Mouse (Mus musculus) lung, embryonic 14.5 days (tissue): ENCODE measurements around the gene Btbd3. TPM values are rescaled to one million over a fixed set of nuclear protein-coding genes. Genes with fewer than 3 reads are reported as not detected.

ENCODE experiments used
- ATAC-seq: fragments of 200-750 bp; cut with Nextera tagmentation; 2 replicates; pipeline ENCODE4 v1.8.0; 2017; ENCODE audit warnings: mild to moderate bottlenecking, moderate TSS enrichment, moderate library complexity; ENCODE audit not compliant: insufficient read depth
- DNase-seq: peaks from one replicate; pipeline ENCODE4 v3.0.0-alpha.2; 2015
- H3K27ac ChIP-seq: fragments of 300-500 bp; sonication (generic); 2 replicates; pipeline ENCODE4 v1.5.1; 2014; ENCODE audit warnings: low read depth, mild to moderate bottlenecking, moderate library complexity
- H3K27me3 ChIP-seq: fragments of 300-500 bp; sonication (generic); 2 replicates; pipeline ENCODE4 v1.6.1; 2014; ENCODE audit warnings: low read length, control low read depth; ENCODE audit not compliant: insufficient read depth
- H3K36me3 ChIP-seq: fragments of 300-500 bp; sonication (generic); 2 replicates; pipeline ENCODE4 v1.6.1; 2014; ENCODE audit warnings: control low read depth; ENCODE audit not compliant: insufficient read depth
- H3K4me1 ChIP-seq: fragments of 300-500 bp; sonication (generic); 2 replicates; pipeline ENCODE4 v1.6.1; 2014; ENCODE audit warnings: antibody characterized with exemption, control low read depth; ENCODE audit not compliant: insufficient read depth
- H3K4me2 ChIP-seq: fragments of 300-500 bp; sonication (generic); 2 replicates; pipeline ENCODE4 v1.6.1; 2014; ENCODE audit warnings: mild to moderate bottlenecking
- H3K4me3 ChIP-seq: fragments of 300-500 bp; sonication (generic); 2 replicates; pipeline ENCODE4 v1.5.1; 2014; ENCODE audit warnings: low read depth, low read length
- H3K9ac ChIP-seq: fragments of 300-500 bp; sonication (generic); 2 replicates; pipeline ENCODE4 v1.6.1; 2014
- H3K9me3 ChIP-seq: fragments of 300-500 bp; sonication (generic); 2 replicates; pipeline ENCODE4 v1.6.1; 2016; ENCODE audit warnings: low read depth, low read length, control low read depth
- CTCF ChIP-seq: IDR thresholded peaks from 2 replicates; pipeline ENCODE4 v1.5.1; 2016; ENCODE audit warnings: antibody characterized with exemption, low read depth
- WGBS: fragments of 180-500 bp; shearing (Covaris S2); extraction: QIAGEN DNeasy Blood & Tissue Kit; methylation state at CpG from one replicate; pipeline ENCODE4 v1.1.7; 2014; 5-methylcytosine and 5-hydroxymethylcytosine counted together
- polyA plus RNA-seq: library from polyadenylated mRNA; unstranded; fragments of >200 nt; fragmentation: Nextera tagmentation; extraction: Ambion mirVana; gene quantifications from 2 replicates; pipeline ENCODE4 v1.2.1, GENCODE M21; 2014

The Btbd3 gene
- polyA plus RNA-seq, result 47.6 and 47.7 TPM in 2 replicates

GRCm38 (mm10) chr2:138256411-138256810 lies at the start of gene Btbd3:
Gene Btbd3, plus strand, starts transcription at chr2:138256565.
- TF ChIP-seq CTCF, result no peak
- no peaks in the 10 kb centered on the region for H3K9me3 ChIP-seq
- peak; percentile 98 for ATAC-seq
- H3K9ac ChIP-seq, result peak within 1 kb of the TSS; percentile 98
- under 1% methylated on average over 39 of the region's 39 CpGs for WGBS
- peak within 1 kb of the TSS; percentile 92 for H3K4me3 ChIP-seq
- H3K27ac ChIP-seq, result peak within 1 kb of the TSS; percentile 98
- H3K4me1 ChIP-seq, result peaks cover 10% of the 10 kb centered on the region
- no peaks in the 10 kb centered on the region for H3K27me3 ChIP-seq
- H3K4me2 ChIP-seq, result peak within 1 kb of the TSS; percentile 79
- no peaks in the 10 kb centered on the region for H3K36me3 ChIP-seq
- peak; percentile 98 for DNase-seq

- Histone ChIP-seq H3K4me2 (peak overlapping the region; percentile 2; the same call in 1 of the 2 replicates), H3K36me3 (no peaks in the 10 kb centered on the region), H3K9ac (no peak overlapping the region), H3K27me3 (no peaks in the 10 kb centered on the region), H3K4me1 (0 out of 2 replicates have a peak, but pooled peaks cover 4% of the 10 kb centered on the region), H3K9me3 (no peaks in the 10 kb centered on the region), H3K27ac (peak overlapping the region; percentile 65), H3K4me3 (no peak overlapping the region)
- ATAC-seq (peak; percentile 96), DNase-seq (peak; percentile 94)
- 17% methylated on average over 2 of the region's 2 CpGs for WGBS
- TF ChIP-seq CTCF, result peak; percentile 51
Measured at GRCm38 (mm10) chr2:138215561-138215960, 40.8 kb upstream of the Btbd3 start.

GRCm38 (mm10) chr2:138220269-138220668 lies 36.1 kb upstream of the Btbd3 start:
- H3K9me3 ChIP-seq, result no peaks in the 10 kb centered on the region
- no peaks in the 10 kb centered on the region for H3K36me3 ChIP-seq
- H3K4me1 ChIP-seq, result 0 out of 2 replicates have a peak, but pooled peaks cover under 1% of the 10 kb centered on the region
- ATAC-seq (no peak), DNase-seq (no peak)
- H3K4me2 ChIP-seq, result no peak overlapping the region
- H3K27ac ChIP-seq, result no peak overlapping the region
- TF ChIP-seq CTCF, result no peak
- H3K27me3 ChIP-seq, result no peaks in the 10 kb centered on the region
- no peak overlapping the region for H3K4me3 ChIP-seq
- H3K9ac ChIP-seq, result no peak overlapping the region
- 32% methylated on average over 1 of the region's 1 CpGs for WGBS

GRCm38 (mm10) chr2:138232247-138232646 lies 24.1 kb upstream of the Btbd3 start:
- H3K27ac ChIP-seq, result no peak overlapping the region
- H3K4me1 ChIP-seq, result peaks cover 3% of the 10 kb centered on the region; the same call in 1 of the 2 replicates
- H3K4me2 ChIP-seq, result no peak overlapping the region
- no peaks in the 10 kb centered on the region for H3K9me3 ChIP-seq
- ATAC-seq (no peak), DNase-seq (no peak)
- H3K27me3 ChIP-seq, result no peaks in the 10 kb centered on the region
- no peak overlapping the region for H3K9ac ChIP-seq
- no peak overlapping the region for H3K4me3 ChIP-seq
- no peak for TF ChIP-seq CTCF
- WGBS, result 54% methylated on average over 5 of the region's 5 CpGs
- H3K36me3 ChIP-seq, result no peaks in the 10 kb centered on the region

GRCm38 (mm10) chr2:138236149-138236548 lies 20.2 kb upstream of the Btbd3 start:
- no peak overlapping the region for H3K4me2 ChIP-seq
- no peaks in the 10 kb centered on the region for H3K36me3 ChIP-seq
- H3K9me3 ChIP-seq, result no peaks in the 10 kb centered on the region
- no peak overlapping the region for H3K9ac ChIP-seq
- no peaks in the 10 kb centered on the region for H3K27me3 ChIP-seq
- TF ChIP-seq CTCF, result no peak
- 33% methylated on average over 2 of the region's 2 CpGs for WGBS
- DNase-seq (peak; percentile 79), ATAC-seq (peak; percentile 92)
- 0 out of 2 replicates have a peak overlapping the region, but pooled peaks have one; percentile 0 for H3K27ac ChIP-seq
- peaks cover 3% of the 10 kb centered on the region; the same call in 1 of the 2 replicates for H3K4me1 ChIP-seq
- H3K4me3 ChIP-seq, result no peak overlapping the region

- Histone ChIP-seq H3K27me3 (no peaks in the 10 kb centered on the region), H3K27ac (no peak overlapping the region), H3K4me2 (no peak overlapping the region), H3K4me1 (peaks cover 5% of the 10 kb centered on the region; the same call in 1 of the 2 replicates), H3K9me3 (no peaks in the 10 kb centered on the region), H3K4me3 (no peak overlapping the region), H3K9ac (no peak overlapping the region), H3K36me3 (no peaks in the 10 kb centered on the region)
- WGBS, result 32% methylated on average over 5 of the region's 5 CpGs
- TF ChIP-seq CTCF, result no peak
- DNase-seq, result no peak
- ATAC-seq, result no peak
Measured at GRCm38 (mm10) chr2:138242452-138242851, 13.9 kb upstream of the Btbd3 start.

GRCm38 (mm10) chr2:138245631-138246289 lies 10.6 kb upstream of the Btbd3 start:
- TF ChIP-seq CTCF, result peak; percentile 12; the same call in 1 of the 2 replicates
- peak; percentile 94 for ATAC-seq
- H3K9ac ChIP-seq, result no peak overlapping the region
- H3K4me1 ChIP-seq, result peaks cover 5% of the 10 kb centered on the region; the same call in 1 of the 2 replicates
- H3K4me3 ChIP-seq, result no peak overlapping the region
- H3K27me3 ChIP-seq, result no peaks in the 10 kb centered on the region
- no peaks in the 10 kb centered on the region for H3K9me3 ChIP-seq
- 41% methylated on average over 2 of the region's 2 CpGs for WGBS
- peak; percentile 92 for DNase-seq
- peak overlapping the region; percentile 50; the same call in 1 of the 2 replicates for H3K27ac ChIP-seq
- H3K36me3 ChIP-seq, result no peaks in the 10 kb centered on the region
- H3K4me2 ChIP-seq, result 0 out of 2 replicates have a peak overlapping the region, but pooled peaks have one; percentile 10
